Mouse (Mus musculus) frontal cortex, postnatal 36 days (tissue): ENCODE measurements around the gene Adam19.
A peak's percentile ranks its signal among the peaks of the same experiment; 100 is the strongest.
"Not testable (repeated sequence)": the region's sequence is repeated elsewhere in the genome, so short reads cannot be mapped to it uniquely, and the experiment has no call there.

Source experiments
- DNase-seq, 2 experiments: peaks; one replicate each; pipeline ENCODE4 v3.0.0; 2022; ENCODE audit warnings: low spot score in 2 of 2

The Adam19 gene

GRCm38 (mm10) chr11:46128548-46128945 is 72.8 kb downstream of the Adam19 start:
- peak; percentile 59 to 76 for DNase-seq

- DNase-seq = no peak
Observed at GRCm38 (mm10) chr11:46131022-46131986, 75.5 kb downstream of the Adam19 start.

- DNase-seq = peak; percentile 65 to 87
Observed at GRCm38 (mm10) chr11:46134899-46135298, 79.1 kb downstream of the Adam19 start.

- no peak for DNase-seq
Observed at GRCm38 (mm10) chr11:46143342-46143741, 87.5 kb downstream of the Adam19 start.

GRCm38 (mm10) chr11:46145163-46145875 is 89.5 kb downstream of the Adam19 start:
- DNase-seq = no peak

- no peak for DNase-seq
Observed at GRCm38 (mm10) chr11:46146619-46147018, 90.8 kb downstream of the Adam19 start.

GRCm38 (mm10) chr11:46156945-46157344 is 101.2 kb downstream of the Adam19 start:
- peak; percentile 27 to 57 for DNase-seq

GRCm38 (mm10) chr11:46157462-46157861 is 101.7 kb downstream of the Adam19 start:
- DNase-seq = no peak

GRCm38 (mm10) chr11:46165866-46166585 is 110.2 kb downstream of the Adam19 start, which contains the start of gene Nipal4:
TSS of gene Nipal4 (minus strand) at chr11:46166508.
- DNase-seq = no peak

GRCm38 (mm10) chr11:46168506-46168905 is 112.7 kb downstream of the Adam19 start:
- no peak for DNase-seq

GRCm38 (mm10) chr11:46169908-46170307 is 114.1 kb downstream of the Adam19 start:
- no peak for DNase-seq

GRCm38 (mm10) chr11:46172128-46172527 is 116.3 kb downstream of the Adam19 start:
- no peak for DNase-seq

- DNase-seq = no peak
Observed at GRCm38 (mm10) chr11:46176155-46176554, 120.4 kb downstream of the Adam19 start.

- no peak for DNase-seq
Observed at GRCm38 (mm10) chr11:46177246-46178043, 121.7 kb downstream of the Adam19 start.

GRCm38 (mm10) chr11:46182031-46182430 is 126.2 kb downstream of the Adam19 start:
- DNase-seq = not testable (repeated sequence)

GRCm38 (mm10) chr11:46184946-46185345 is 129.2 kb downstream of the Adam19 start:
- DNase-seq = no peak

- peak; percentile 62 to 64 for DNase-seq
Observed at GRCm38 (mm10) chr11:46185486-46185885, 129.7 kb downstream of the Adam19 start.

GRCm38 (mm10) chr11:46188283-46188682 is 132.5 kb downstream of the Adam19 start:
- no peak for DNase-seq

- DNase-seq = no peak
Observed at GRCm38 (mm10) chr11:46194175-46194574, 138.4 kb downstream of the Adam19 start.
